Mouse (Mus musculus) E14TG2a.4 (cell line): Measurements from ENCODE around the gene Pfas.
A peak's percentile ranks its signal among the peaks of the same experiment; 100 is the strongest.
"Not testable (repeated sequence)": the region's sequence is repeated elsewhere in the genome, so short reads cannot be mapped to it uniquely, and the experiment has no call there.

Experiments used
- H3K27me3 ChIP-seq: 2 replicates; pipeline ENCODE4 v1.6.1; 2014; ENCODE audit warnings: low read length, control low read depth; ENCODE audit not compliant: insufficient read depth
- H3K36me3 ChIP-seq: 2 replicates; pipeline ENCODE4 v1.6.1; 2014; ENCODE audit warnings: low read length, control low read depth; ENCODE audit not compliant: insufficient read depth
- H3K4me1 ChIP-seq: replicated peaks from 2 replicates; pipeline ENCODE4 v1.6.1; 2014; ENCODE audit warnings: low read depth, low read length, control low read depth
- H3K4me3 ChIP-seq: replicated peaks from 2 replicates; pipeline ENCODE4 v1.5.1; 2014; ENCODE audit warnings: mild to moderate bottlenecking, low read length
- H3K9me3 ChIP-seq: 2 replicates; pipeline ENCODE4 v1.6.1; 2014; ENCODE audit warnings: low read length, control low read depth
- CTCF ChIP-seq: conservative IDR thresholded peaks from 2 replicates; pipeline ENCODE4 v1.5.1; 2014; ENCODE audit warnings: low read length
- NANOG ChIP-seq: IDR thresholded peaks from 2 replicates; pipeline ENCODE4 v1.6.1; 2014; ENCODE audit warnings: borderline replicate concordance, low read length, mixed read lengths
- POU5F1 ChIP-seq: IDR thresholded peaks from 2 replicates; pipeline ENCODE4 v1.6.1; 2014; ENCODE audit warnings: low read length, borderline replicate concordance

The Pfas gene

DNA sequence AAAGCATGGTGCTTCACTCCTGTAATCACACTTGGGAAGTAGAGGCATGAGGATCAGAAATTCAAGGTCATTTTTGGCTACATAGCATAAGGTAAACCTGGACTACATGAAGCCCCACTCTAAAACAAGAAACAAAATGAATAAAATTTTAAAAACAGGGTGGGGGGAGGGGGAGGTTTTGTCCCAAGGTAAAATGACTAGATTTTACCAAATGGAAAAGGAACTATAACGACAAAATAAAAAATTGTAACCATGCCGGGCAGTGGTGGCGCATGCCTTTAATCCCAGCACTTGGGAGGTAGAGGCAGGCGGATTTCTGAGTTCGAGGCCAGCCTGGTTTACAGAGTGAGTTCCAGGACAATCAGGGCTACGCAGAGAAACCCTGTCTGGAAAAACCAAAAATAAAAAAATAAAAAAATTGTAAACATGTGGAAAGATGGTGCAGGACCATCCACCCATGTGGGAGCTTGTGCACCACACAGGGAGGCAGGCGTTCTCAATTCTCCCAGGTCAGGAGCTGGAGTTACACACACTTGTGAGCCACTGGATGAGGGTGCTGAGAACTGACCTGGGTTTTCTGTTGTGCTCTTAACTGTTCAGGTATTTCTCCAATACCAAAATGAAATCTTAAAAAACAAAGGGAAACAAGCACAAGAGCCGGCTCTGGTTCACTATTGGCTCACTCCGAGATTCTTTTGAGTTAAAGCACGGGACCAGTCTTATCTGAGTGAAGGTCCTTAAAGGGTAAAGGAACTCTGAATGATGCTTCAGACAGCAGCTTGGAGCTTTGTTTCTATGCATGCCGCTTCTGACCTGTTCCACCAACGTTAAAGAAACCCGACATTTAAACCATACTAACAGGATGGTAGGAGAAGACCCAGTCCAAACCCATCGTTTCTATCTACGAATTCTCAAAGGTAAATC is 2.4 kb upstream of the Pfas start:
- no peak for TF ChIP-seq POU5F1
- TF ChIP-seq NANOG, result no peak
- no peak for TF ChIP-seq CTCF
- Histone ChIP-seq H3K27me3 (no peaks in the 10 kb centered on the region), H3K4me3 (peak overlapping the region; percentile 79), H3K36me3 (peaks cover 17% of the 10 kb centered on the region), H3K4me1 (peaks cover 58% of the 10 kb centered on the region), H3K9me3 (no peaks in the 10 kb centered on the region)

DNA sequence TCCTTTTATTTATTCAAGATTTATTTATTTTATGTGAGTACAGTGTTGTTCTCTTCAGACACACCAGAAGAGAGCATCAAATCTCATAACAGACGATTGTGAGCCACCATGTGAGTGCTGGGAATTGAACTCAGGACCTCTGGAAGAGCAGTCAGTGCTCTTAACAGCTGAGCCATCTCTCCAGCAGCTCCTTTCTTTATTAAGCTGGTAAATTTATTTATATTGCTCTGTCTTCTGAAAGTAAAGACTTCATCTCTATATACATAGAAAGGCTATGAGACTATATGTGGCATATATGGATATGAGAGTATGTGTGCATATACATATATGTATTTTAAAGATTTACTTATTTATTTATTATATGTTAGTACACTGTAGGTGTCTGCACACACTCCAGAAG is 1.2 kb upstream of the Pfas start:
- Histone ChIP-seq H3K36me3 (peaks cover 29% of the 10 kb centered on the region), H3K4me1 (peaks cover 61% of the 10 kb centered on the region), H3K27me3 (no peaks in the 10 kb centered on the region), H3K9me3 (no peaks in the 10 kb centered on the region), H3K4me3 (no peak overlapping the region)
- no peak for TF ChIP-seq POU5F1
- no peak for TF ChIP-seq NANOG
- TF ChIP-seq CTCF, result no peak

DNA sequence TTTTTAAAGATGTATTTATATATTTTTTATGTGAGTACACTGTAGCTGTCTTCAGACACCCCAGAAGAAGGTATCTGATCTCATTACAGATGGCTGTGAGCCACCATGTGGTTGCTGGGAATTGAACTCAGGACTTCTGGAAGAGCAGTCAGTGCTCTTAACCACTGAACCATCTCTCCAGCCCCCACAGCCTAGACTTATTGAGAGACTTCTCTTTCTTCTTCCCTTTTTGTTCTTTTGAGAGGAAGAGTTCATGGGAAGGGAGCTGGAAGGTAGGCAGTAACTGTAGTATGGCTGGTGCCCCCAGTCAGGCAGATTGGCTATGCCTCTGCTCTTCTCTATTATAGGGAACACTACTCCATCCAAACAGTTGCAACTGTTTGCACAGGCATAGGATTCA is 1.7 kb downstream of the Pfas start:
- Histone ChIP-seq H3K4me3 (peak overlapping the region; percentile 99), H3K4me1 (peaks cover 69% of the 10 kb centered on the region), H3K36me3 (peaks cover 58% of the 10 kb centered on the region)
- H3K9me3 ChIP-seq, H3K27me3 ChIP-seq: not testable (repeated sequence)

DNA sequence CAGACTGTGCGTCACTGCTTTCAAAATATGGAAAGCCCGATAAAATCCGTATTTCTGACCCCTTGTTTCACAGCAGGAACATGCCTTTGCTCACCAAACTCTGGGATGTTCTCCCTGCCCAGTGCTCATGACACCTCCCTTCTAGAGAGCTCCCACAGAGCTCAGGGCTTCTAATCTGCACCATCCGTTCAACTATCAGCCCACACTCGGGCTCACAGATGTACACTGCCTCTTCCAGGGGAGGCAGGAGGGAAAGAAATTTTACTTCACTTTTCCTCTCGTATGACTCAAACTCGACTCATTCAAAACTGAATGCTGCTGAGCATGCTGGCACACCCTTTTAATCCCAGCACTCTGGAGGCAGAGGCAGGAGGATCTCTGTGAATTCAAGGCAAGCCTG is 3.1 kb downstream of the Pfas start:
- peaks cover 68% of the 10 kb centered on the region for H3K4me1 ChIP-seq
- no peak overlapping the region for H3K4me3 ChIP-seq
- H3K9me3 ChIP-seq, result no peaks in the 10 kb centered on the region
- no peaks in the 10 kb centered on the region for H3K27me3 ChIP-seq
- peaks cover 72% of the 10 kb centered on the region for H3K36me3 ChIP-seq
- TF ChIP-seq NANOG (no peak), CTCF (no peak), POU5F1 (no peak)

DNA sequence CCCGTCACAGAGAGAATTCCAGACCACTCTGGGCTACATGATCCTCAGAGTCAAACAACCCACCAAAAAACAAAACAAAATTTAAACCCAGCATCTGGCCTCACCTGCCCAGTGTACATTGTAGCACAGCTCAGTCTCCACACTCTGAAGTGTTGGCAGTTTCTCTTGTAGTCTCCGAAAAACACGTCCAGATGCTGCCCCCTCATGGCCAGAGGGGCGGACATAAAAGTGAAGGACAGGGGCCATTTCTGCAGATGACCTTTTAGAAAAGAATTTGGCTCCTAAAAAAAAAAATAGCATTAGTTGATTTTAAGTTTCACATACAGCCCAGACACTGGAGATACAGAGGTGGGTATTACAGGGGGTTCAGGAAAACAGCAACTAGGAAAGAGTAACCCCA is 4.7 kb downstream of the Pfas start:
- no peaks in the 10 kb centered on the region for H3K27me3 ChIP-seq
- no peak for TF ChIP-seq POU5F1
- 0 out of 2 replicates have a peak, but pooled peaks have one; percentile 9 for TF ChIP-seq CTCF
- H3K4me3 ChIP-seq, result no peak overlapping the region
- H3K4me1 ChIP-seq, result peaks cover 66% of the 10 kb centered on the region
- H3K9me3 ChIP-seq, result no peaks in the 10 kb centered on the region
- peaks cover 88% of the 10 kb centered on the region for H3K36me3 ChIP-seq

DNA sequence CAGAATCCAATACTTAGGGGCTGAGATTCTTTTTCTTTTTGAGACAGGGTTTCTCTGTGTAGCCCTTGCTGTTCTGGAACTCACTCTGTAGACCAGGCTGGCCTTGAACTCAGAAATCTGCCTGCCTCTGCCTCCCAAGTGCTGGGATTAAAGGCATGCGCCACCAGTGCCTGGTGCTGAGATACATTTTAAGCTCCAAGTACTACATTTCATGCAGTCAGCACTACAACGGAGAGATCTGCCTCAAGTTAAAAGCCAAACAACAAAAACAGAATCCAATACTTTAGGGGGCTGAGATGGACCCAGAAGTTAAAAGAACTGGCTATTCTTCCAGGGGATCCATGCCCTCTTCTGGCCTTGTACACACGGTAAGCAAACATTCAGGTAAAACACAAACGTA is 5.5 kb downstream of the Pfas start:
- H3K4me1 ChIP-seq, result peaks cover 71% of the 10 kb centered on the region
- H3K27me3 ChIP-seq, H3K9me3 ChIP-seq, H3K4me3 ChIP-seq: not testable (repeated sequence)
- peaks cover 96% of the 10 kb centered on the region for H3K36me3 ChIP-seq

DNA sequence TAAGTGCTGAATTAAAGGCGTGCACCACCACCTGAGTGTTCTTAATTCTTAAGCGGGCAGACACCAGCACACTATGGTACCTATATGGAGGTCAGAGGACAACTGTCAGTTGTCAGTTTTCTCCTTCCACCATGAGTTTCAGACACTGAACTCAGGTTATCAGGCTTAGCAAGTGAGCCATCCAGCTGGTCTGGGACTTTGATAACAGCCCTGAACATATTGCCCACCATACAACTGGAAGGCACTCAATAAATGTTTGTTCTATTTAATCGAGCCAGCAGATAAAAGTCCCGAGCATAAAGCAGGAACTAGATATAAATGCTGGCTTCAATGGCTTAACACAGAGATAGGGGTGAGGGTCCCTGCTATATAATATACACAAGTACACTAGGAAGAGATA is 11.2 kb downstream of the Pfas start:
- H3K9me3 ChIP-seq, result no peaks in the 10 kb centered on the region
- peaks cover 100% of the 10 kb centered on the region for H3K36me3 ChIP-seq
- no peaks in the 10 kb centered on the region for H3K27me3 ChIP-seq
- peaks cover 62% of the 10 kb centered on the region for H3K4me1 ChIP-seq
- no peak overlapping the region for H3K4me3 ChIP-seq
- TF ChIP-seq NANOG (no peak), POU5F1 (no peak), CTCF (no peak)

DNA sequence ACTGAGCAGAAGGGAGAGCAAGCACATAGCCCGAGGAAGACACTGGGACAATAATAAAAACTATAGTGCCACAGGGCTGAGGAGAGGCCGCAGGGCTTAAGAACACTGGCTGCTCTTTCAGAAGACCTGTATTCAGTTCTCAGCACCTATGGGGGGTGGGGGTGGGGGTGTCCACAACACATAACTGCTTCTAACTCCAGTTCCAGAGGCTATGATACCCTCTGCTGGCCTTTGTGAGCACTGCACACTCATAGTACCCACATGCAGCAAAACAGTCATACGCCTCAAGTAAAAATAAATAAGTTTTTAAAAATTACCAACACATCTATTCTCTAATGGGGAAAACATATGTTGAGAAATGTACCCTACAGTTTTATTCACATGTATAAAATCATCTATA is 13.9 kb downstream of the Pfas start:
- no peaks in the 10 kb centered on the region for H3K27me3 ChIP-seq
- peaks cover 62% of the 10 kb centered on the region for H3K4me1 ChIP-seq
- TF ChIP-seq NANOG, result no peak
- TF ChIP-seq CTCF, result peak; percentile 51
- no peak overlapping the region for H3K4me3 ChIP-seq
- no peaks in the 10 kb centered on the region for H3K9me3 ChIP-seq
- peaks cover 100% of the 10 kb centered on the region for H3K36me3 ChIP-seq

DNA sequence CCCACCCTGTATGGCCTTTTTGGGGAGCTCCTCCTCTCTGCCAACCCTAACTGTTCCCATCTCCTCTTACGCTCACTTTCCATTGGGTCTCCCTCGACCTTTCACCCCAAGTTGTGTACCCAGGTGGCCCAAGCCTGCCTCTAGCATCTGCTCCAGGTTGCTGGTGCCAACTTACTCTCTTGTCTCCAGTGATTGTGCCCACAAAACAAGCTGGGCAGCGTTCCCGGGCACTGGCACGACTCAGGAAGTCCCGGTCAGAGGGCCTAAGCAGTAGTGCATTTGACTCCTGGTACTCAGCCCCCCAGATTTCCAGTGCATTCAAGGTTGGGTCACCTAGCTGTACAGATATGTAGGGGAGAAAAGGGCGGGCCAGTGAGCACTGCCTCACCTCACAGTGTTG is 15.1 kb downstream of the Pfas start:
- Histone ChIP-seq H3K9me3 (no peaks in the 10 kb centered on the region), H3K27me3 (no peaks in the 10 kb centered on the region), H3K36me3 (peaks cover 100% of the 10 kb centered on the region), H3K4me1 (peaks cover 64% of the 10 kb centered on the region), H3K4me3 (no peak overlapping the region)
- TF ChIP-seq NANOG (no peak), POU5F1 (no peak), CTCF (no peak)
